Mouse (Mus musculus): ENCODE measurements at regions not wholly inside any gene's neighbourhood (a gene's known extent, or its start where the extent isn't known, plus 50 kb on each side); places are given as distances from the start of the nearest gene placed in this dataset.
A peak's percentile ranks its signal among the peaks of the same experiment; 100 is the strongest.

GRCm38 (mm10) chr6:141041781-141042625 is 207.1 kb upstream of the Pde3a start:
- peak; percentile 21 for DNase-seq
- TF ChIP-seq POLR2A (IDR thresholded peaks at IDR 0.05; ENCODE audit: borderline replicate concordance, extremely low read depth, low read depth, low read length) = no peak
- TF ChIP-seq CTCF (IDR thresholded peaks at IDR 0.05; ENCODE audit: insufficient read depth, low read length) = no peak
- H3K4me1 ChIP-seq (ENCODE audit: control insufficient read depth, insufficient read depth, low read length) = peaks cover 4% of the 10 kb centered on the region; the same call in 1 of the 2 replicates
- 44% methylated on average over 16 of the region's 16 CpGs for WGBS
- no peak overlapping the region for H3K4me3 ChIP-seq (replicated peaks; ENCODE audit: extremely low read depth, low read depth, low read length)

DNA sequence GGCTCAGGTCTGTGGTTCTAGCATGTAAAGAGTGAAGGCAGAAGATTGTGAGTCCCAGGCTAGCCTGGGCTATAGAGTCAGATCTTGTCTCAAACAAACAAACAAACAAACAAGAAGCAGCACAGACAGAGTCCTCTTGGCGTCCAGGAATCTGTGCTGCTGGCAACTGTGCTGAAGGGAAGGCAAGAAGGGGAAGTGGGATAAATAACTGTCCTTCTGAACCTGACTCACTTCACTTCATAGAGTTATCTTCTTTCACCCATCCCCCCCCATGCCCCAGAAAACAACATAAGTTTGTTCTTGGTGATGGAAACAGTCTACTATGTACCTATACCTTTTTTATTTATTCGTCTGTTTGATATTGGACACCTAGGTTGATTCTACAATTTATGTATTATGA is 200.8 kb upstream of the Pde3a start:
- Histone ChIP-seq H3K4me3 (replicated peaks; ENCODE audit: extremely low read depth, low read depth, low read length) (no peak overlapping the region), H3K4me1 (ENCODE audit: control insufficient read depth, insufficient read depth, low read length) (no peaks in the 10 kb centered on the region; the same call in 1 of the 2 replicates)
- no peak for TF ChIP-seq CTCF (IDR thresholded peaks at IDR 0.05; ENCODE audit: insufficient read depth, low read length)
- no peak for TF ChIP-seq POLR2A (IDR thresholded peaks at IDR 0.05; ENCODE audit: borderline replicate concordance, extremely low read depth, low read depth, low read length)
- 83% methylated on average over 2 of the region's 2 CpGs for WGBS
- no peak for DNase-seq

GRCm38 (mm10) chr6:141050038-141050684 is 198.9 kb upstream of the Pde3a start:
- no peak overlapping the region for H3K4me3 ChIP-seq (replicated peaks; ENCODE audit: extremely low read depth, low read depth, low read length)
- TF ChIP-seq CTCF (IDR thresholded peaks at IDR 0.05; ENCODE audit: insufficient read depth, low read length) (no peak), POLR2A (IDR thresholded peaks at IDR 0.05; ENCODE audit: borderline replicate concordance, extremely low read depth, low read depth, low read length) (no peak)
- DNase-seq = no peak
- 53% methylated on average over 11 of the region's 11 CpGs for WGBS
- no peaks in the 10 kb centered on the region; the same call in 1 of the 2 replicates for H3K4me1 ChIP-seq (ENCODE audit: control insufficient read depth, insufficient read depth, low read length)

DNA sequence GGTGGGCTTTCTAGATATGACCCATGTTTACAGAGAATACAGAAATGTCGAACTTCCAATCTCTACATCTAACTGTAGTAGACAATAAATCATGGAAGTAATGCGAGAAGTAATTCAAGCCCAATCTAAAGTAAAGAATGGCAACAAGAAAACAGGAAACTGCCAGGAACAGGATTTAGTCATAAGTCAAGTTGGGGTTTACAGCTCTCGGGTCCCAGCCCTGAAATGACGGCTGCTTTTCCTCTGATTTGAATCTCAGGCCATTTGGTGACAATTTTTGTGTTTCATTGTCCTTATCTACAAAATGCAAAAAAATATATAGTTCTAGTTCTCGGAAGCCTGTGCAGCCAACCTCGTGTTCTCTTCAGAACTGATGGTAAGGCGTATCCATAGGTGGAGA is 195.0 kb upstream of the Pde3a start:
- Histone ChIP-seq H3K4me3 (replicated peaks; ENCODE audit: extremely low read depth, low read depth, low read length) (no peak overlapping the region), H3K4me1 (ENCODE audit: control insufficient read depth, insufficient read depth, low read length) (no peaks in the 10 kb centered on the region; the same call in 1 of the 2 replicates)
- no peak for DNase-seq
- WGBS = 60% methylated on average over 7 of the region's 7 CpGs
- TF ChIP-seq CTCF (IDR thresholded peaks at IDR 0.05; ENCODE audit: insufficient read depth, low read length) (no peak), POLR2A (IDR thresholded peaks at IDR 0.05; ENCODE audit: borderline replicate concordance, extremely low read depth, low read depth, low read length) (no peak)

DNA sequence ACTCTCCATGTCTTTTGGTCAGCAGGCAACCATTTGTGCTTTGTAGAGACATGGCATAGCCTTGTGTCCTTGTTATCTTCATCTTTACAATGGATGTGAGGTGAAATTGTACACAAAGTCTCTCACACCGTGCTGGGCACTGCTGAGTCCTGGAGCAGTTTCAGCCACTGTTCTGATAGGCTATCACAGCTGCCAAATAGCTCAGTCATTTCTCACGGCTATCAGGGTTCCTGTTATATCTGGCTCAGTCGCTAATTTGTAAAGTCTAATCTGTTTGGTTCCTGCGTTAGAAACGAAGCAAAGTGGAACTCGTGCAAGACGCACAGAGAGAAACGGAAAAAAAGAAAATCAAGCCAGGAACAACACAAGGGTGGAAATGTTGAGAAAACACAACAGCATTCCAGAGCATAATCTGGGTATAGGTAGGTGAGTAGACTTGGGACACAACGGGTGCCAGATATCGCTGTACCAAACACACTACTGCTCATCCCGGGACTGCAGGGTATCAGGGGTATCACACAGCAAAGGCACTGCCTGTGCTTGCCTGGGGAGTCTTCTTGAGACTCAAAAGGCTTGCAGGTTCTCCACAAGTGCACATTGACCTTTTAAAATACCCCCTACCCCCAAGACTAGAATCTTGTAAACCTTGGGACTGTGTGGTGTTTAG is 189.7 kb upstream of the Pde3a start:
- no peak for DNase-seq

DNA sequence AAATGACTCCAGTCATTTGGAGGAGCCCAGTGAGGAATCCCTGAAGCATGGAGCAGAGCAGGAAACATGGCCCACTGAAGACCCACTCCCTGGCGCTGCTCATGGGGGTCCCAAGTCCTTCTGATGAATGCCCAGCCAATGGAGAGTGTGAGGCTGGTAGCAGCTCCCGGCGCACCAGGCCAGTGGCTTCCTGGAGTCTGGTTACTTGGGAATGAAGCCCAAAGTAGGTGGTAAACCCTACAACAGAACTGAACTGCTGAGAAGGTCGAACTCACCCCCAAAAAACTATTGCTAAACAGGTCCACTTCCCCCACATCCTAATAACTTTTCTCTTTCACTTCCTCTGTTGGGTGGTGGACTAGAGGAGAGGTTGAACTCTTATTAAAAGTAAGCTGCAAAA is 183.3 kb upstream of the Pde3a start:
- H3K4me1 ChIP-seq (ENCODE audit: control insufficient read depth, insufficient read depth, low read length) = no peaks in the 10 kb centered on the region
- no peak for DNase-seq
- no peak for TF ChIP-seq CTCF (IDR thresholded peaks at IDR 0.05; ENCODE audit: insufficient read depth, low read length)
- TF ChIP-seq POLR2A (IDR thresholded peaks at IDR 0.05; ENCODE audit: borderline replicate concordance, extremely low read depth, low read depth, low read length) = no peak
- WGBS = 82% methylated on average over 4 of the region's 4 CpGs
- no peak overlapping the region for H3K4me3 ChIP-seq (replicated peaks; ENCODE audit: extremely low read depth, low read depth, low read length)

More for the DNA sequence above, 189.7 kb upstream of the Pde3a start:
- TF ChIP-seq CTCF (IDR thresholded peaks at IDR 0.05; ENCODE audit: insufficient read depth, low read length) (no peak), POLR2A (IDR thresholded peaks at IDR 0.05; ENCODE audit: borderline replicate concordance, extremely low read depth, low read depth, low read length) (no peak)
- H3K4me1 ChIP-seq (ENCODE audit: control insufficient read depth, insufficient read depth, low read length) = no peaks in the 10 kb centered on the region
- H3K4me3 ChIP-seq (replicated peaks; ENCODE audit: extremely low read depth, low read depth, low read length) = no peak overlapping the region
- 85% methylated on average over 11 of the region's 11 CpGs for WGBS

DNA sequence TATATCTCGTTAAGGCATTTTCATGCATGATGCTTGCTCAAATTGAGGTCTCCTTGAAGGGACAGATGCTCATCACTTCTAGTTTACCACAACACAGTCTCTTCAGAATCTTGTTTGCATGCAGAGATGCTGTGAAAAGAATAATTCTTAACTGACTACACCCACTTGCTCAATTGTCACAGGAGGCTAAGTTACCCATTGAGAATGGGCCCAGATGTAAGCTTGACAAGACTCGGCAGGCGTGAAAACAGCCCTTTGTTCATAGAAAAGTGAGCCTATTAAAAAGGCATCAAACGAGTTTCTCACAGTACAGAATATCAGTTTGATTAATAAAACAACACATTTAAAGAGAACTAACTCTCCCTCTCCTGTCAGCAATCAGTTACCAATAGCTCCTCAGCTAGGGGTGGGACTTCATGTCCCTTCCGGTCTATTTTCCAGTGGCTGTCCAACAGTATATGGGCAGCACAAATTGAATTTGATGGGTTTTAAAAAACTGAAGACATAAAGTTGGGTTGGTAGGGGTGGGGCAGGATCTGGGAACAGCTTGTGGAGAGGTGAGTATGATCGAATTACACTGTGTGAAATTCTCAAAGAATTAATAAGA is 180.1 kb upstream of the Pde3a start:
- Histone ChIP-seq H3K4me3 (replicated peaks; ENCODE audit: extremely low read depth, low read depth, low read length) (no peak overlapping the region), H3K4me1 (ENCODE audit: control insufficient read depth, insufficient read depth, low read length) (no peaks in the 10 kb centered on the region)
- no peak for DNase-seq
- TF ChIP-seq CTCF (IDR thresholded peaks at IDR 0.05; ENCODE audit: insufficient read depth, low read length) (no peak), POLR2A (IDR thresholded peaks at IDR 0.05; ENCODE audit: borderline replicate concordance, extremely low read depth, low read depth, low read length) (no peak)
- WGBS = 88% methylated on average over 6 of the region's 6 CpGs

GRCm38 (mm10) chr6:141069896-141070295 is 179.2 kb upstream of the Pde3a start:
- no peaks in the 10 kb centered on the region for H3K4me1 ChIP-seq (ENCODE audit: control insufficient read depth, insufficient read depth, low read length)
- WGBS = 84% methylated on average over 6 of the region's 6 CpGs
- TF ChIP-seq CTCF (IDR thresholded peaks at IDR 0.05; ENCODE audit: insufficient read depth, low read length) = no peak
- no peak for TF ChIP-seq POLR2A (IDR thresholded peaks at IDR 0.05; ENCODE audit: borderline replicate concordance, extremely low read depth, low read depth, low read length)
- DNase-seq = no peak
- H3K4me3 ChIP-seq (replicated peaks; ENCODE audit: extremely low read depth, low read depth, low read length) = no peak overlapping the region

DNA sequence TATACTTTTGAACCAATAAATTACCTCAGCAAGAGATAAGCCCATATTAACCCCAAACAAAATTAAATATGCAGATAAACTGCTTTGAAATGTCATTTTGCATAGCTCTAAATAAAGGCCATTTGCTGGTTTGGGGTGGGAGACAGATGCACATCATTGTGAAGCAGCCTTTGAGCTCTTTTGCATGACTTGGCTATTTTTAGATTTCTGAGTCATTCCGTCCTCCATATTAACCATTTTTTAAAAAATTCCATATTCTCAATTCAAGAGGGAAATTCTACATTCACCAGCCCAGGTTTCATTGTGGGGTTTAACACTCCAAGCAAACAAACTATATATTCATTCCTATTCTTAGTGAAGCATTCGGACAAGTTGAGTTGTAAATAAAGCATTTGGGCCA is 177.6 kb upstream of the Pde3a start:
- Histone ChIP-seq H3K4me3 (replicated peaks; ENCODE audit: extremely low read depth, low read depth, low read length) (no peak overlapping the region), H3K4me1 (ENCODE audit: control insufficient read depth, insufficient read depth, low read length) (no peaks in the 10 kb centered on the region)
- WGBS = 56% methylated on average over 2 of the region's 2 CpGs
- no peak for DNase-seq
- TF ChIP-seq POLR2A (IDR thresholded peaks at IDR 0.05; ENCODE audit: borderline replicate concordance, extremely low read depth, low read depth, low read length) (no peak), CTCF (IDR thresholded peaks at IDR 0.05; ENCODE audit: insufficient read depth, low read length) (no peak)

Measured in lung, adult 2 months (tissue).